Mouse (Mus musculus) limb, embryonic 13.5 days (tissue): ENCODE data around the gene Ankrd35. TPM values are rescaled to one million over a fixed set of nuclear protein-coding genes. Genes with fewer than 3 reads are reported as not detected.

Experiments
- ATAC-seq: fragments of 200-750 bp; cut with Nextera tagmentation; 2 replicates; pipeline ENCODE4 v1.8.0; 2017; ENCODE audit warnings: low read depth, moderate number of reproducible peaks, moderate TSS enrichment; ENCODE audit not compliant: low FRiP score
- H3K27ac ChIP-seq: fragments of 300-500 bp; sonication (generic); 2 replicates; pipeline ENCODE4 v1.5.1; 2015; ENCODE audit warnings: inconsistent platforms, mild to moderate bottlenecking, moderate library complexity
- H3K27me3 ChIP-seq: fragments of 300-500 bp; sonication (generic); 2 replicates; pipeline ENCODE4 v1.6.1; 2015; ENCODE audit warnings: mild to moderate bottlenecking, inconsistent platforms
- H3K36me3 ChIP-seq: fragments of 300-500 bp; sonication (generic); 2 replicates; pipeline ENCODE4 v1.6.1; 2015; ENCODE audit warnings: inconsistent platforms, mild to moderate bottlenecking, moderate library complexity
- H3K4me1 ChIP-seq: fragments of 300-500 bp; sonication (generic); 2 replicates; pipeline ENCODE4 v1.6.1; 2015; ENCODE audit warnings: inconsistent platforms
- H3K4me2 ChIP-seq: fragments of 300-500 bp; sonication (generic); replicated peaks from 2 replicates; pipeline ENCODE4 v1.6.1; 2015; ENCODE audit warnings: inconsistent platforms, mild to moderate bottlenecking, moderate library complexity
- H3K4me3 ChIP-seq: fragments of 300-500 bp; sonication (generic); 2 replicates; pipeline ENCODE4 v1.5.1; 2015; ENCODE audit warnings: moderate library complexity, mild to moderate bottlenecking, inconsistent platforms
- H3K9ac ChIP-seq: fragments of 300-500 bp; sonication (generic); 2 replicates; pipeline ENCODE4 v1.6.1; 2015; ENCODE audit warnings: mild to moderate bottlenecking, inconsistent platforms
- H3K9me3 ChIP-seq: fragments of 300-500 bp; sonication (generic); 2 replicates; pipeline ENCODE4 v1.6.1; 2016; ENCODE audit warnings: inconsistent platforms
- WGBS: fragments of 180-500 bp; shearing (Covaris S2); methylation state at CpG from one replicate; pipeline ENCODE4 v1.1.7; 2015; 5-methylcytosine and 5-hydroxymethylcytosine counted together
- polyA plus RNA-seq: library from polyadenylated mRNA; unstranded; fragments of >200 nt; fragmentation: Nextera tagmentation; extraction: Ambion mirVana; gene quantifications from 2 replicates; pipeline ENCODE4 v1.2.1, GENCODE M21; 2015

The Ankrd35 gene
- polyA plus RNA-seq, 1 experiment from 2014 or later, result 1.2 TPM

DNA sequence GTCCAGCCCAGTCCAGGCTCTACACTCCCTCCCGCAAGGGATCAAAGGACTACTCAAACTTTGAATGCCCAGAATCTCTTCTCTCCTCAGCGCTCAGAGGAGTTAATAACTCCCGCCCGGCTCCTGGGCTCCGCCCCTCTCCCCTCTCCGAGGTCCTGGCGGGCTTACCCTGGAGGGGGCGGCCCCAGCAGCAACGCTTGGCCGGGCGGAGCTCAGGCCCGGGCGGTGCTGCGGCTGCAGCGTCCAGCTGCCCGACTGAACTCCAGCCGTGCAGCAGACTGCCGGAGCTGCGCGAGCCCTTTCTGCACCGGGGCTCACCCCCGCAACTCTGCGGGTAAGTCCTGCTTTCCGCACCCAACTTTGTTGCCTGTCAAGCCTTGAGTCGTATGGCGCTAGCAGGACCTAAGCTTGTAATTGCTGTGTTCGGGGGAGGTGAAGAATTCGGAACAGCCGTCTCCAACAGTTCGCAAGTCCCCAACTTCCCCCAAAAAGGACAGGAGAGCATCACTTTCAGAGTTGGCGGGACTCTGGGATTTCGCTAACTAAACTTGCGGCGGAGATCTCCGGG lies 26.4 kb downstream of the Ankrd35 start, which contains the start of gene Pias3:
Gene Pias3 (plus strand): TSS at position 187 of the 568 bp plus-strand sequence.
- Histone ChIP-seq H3K4me1 (peaks cover 32% of the 10 kb centered on the region), H3K36me3 (peaks cover 23% of the 10 kb centered on the region), H3K9ac (peak within 1 kb of the TSS; percentile 85), H3K4me3 (peak within 1 kb of the TSS; percentile 77), H3K27ac (peak within 1 kb of the TSS; percentile 94), H3K27me3 (no peaks in the 10 kb centered on the region), H3K4me2 (peak within 1 kb of the TSS; percentile 76), H3K9me3 (no peaks in the 10 kb centered on the region)
- under 1% methylated on average over 35 of the region's 35 CpGs for WGBS
- ATAC-seq, result peak; percentile 84

DNA sequence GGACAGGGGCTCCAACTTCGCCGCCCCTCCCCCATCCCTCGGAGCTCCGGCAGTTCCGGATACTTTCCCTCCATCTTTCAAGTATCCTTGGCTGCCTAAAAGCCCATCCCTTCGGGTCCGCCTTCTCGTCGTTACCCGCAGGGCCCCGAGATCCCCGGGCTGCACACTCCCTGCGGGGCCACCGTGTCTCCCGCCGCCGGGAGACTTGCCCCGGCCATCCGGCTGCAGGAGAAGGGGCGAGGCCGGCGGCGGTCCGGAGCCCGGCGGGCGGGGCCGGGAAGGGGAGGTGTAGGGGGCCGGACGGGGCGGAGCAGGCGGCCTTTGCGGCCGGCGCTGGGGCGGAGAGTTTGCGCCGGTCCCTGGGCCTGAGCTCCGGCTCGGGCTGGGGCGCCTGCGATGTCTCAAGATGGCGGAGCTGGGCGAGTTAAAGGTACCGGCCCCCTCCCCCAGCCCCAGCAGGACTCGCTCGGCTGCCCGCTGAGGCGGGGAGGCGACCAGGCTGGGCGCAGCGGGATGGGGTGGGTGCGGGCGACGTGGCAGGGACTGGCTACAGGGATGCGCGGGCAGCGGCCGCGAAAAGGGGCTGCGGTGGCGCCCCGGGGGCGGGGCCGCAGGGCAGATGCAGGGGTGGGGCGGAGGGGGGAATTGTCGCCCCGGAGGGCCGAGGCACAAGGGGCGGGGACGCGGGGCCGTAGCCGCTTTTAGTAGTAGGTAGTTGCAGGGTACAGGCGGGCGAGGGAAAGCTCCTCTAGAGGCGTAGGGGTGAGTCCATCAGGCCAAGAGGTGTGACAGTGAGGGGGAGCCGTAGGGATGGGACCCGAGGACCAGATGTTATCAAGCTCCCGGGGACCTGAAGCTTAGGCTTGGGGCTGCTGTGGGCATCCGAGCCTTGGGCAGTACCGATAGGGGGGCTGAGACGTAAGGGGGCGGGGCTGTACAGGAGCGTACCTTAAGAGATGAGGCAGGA lies 27.1 kb downstream of the Ankrd35 start:
- H3K4me1 ChIP-seq, result peaks cover 32% of the 10 kb centered on the region
- peak; percentile 93 for ATAC-seq
- WGBS, result under 1% methylated on average over 68 of the region's 85 CpGs
- H3K9ac ChIP-seq, result peak overlapping the region; percentile 85
- peak overlapping the region; percentile 76 for H3K4me2 ChIP-seq
- no peaks in the 10 kb centered on the region for H3K9me3 ChIP-seq
- H3K4me3 ChIP-seq, result peak overlapping the region; percentile 77
- H3K27ac ChIP-seq, result peak overlapping the region; percentile 94
- peaks cover 31% of the 10 kb centered on the region for H3K36me3 ChIP-seq
- no peaks in the 10 kb centered on the region for H3K27me3 ChIP-seq

DNA sequence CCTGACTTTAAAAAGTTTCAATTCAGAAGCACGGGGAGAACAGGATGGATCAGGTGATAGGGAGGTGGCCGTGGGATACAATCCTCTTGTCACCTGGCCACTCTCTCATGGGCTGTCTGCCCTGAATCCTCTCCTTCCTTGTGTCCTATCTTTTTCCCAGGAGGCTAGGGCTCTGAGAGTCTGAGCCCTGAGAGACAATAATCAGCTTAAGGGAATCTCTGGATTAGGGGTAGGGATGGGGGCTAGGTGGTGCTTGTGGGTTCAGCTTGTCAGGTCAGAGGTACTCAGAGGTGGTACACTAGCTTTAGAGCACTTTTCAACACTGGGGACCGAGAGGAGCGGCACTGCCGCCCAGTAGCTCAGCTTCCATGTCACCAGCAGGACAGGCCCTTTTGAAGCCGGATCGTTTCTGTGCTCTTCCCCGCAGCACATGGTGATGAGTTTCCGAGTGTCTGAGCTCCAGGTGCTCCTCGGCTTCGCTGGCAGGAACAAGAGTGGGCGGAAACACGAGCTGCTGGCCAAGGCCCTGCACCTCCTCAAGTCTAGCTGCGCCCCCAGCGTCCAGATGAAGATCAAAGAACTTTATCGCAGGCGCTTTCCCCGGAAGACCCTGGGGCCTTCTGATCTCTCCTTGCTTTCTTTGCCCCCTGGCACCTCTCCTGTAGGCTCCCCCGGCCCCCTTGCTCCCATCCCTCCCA lies 29.2 kb downstream of the Ankrd35 start:
- Histone ChIP-seq H3K36me3 (peaks cover 50% of the 10 kb centered on the region), H3K9me3 (no peaks in the 10 kb centered on the region), H3K4me2 (peak overlapping the region; percentile 19; the same call in 1 of the 2 replicates), H3K27me3 (no peaks in the 10 kb centered on the region), H3K9ac (peak overlapping the region; percentile 26; the same call in 1 of the 2 replicates), H3K27ac (no peak overlapping the region), H3K4me1 (peaks cover 28% of the 10 kb centered on the region), H3K4me3 (peak overlapping the region; percentile 1; the same call in 1 of the 2 replicates)
- WGBS, result 32% methylated on average over 19 of the region's 19 CpGs
- no peak for ATAC-seq

DNA sequence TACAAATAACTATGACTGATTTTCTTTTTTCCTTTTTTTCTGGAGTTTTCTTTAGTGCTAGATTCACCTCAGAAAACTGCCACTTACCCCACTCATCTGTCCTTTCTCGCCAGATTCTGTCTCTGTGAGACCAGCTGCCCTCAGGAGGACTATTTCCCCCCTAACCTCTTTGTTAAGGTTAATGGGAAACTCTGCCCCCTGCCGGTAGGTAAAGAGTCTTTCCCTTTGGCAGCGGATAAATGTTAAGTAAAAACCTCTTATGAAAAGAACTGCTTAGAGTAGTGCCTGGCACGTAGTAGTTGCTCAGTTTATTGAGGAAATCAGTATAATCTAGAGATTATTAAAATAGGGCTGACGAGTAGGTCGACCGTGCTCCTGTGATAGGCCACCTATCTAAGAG lies 30.4 kb downstream of the Ankrd35 start:
- no peaks in the 10 kb centered on the region for H3K9me3 ChIP-seq
- no peak overlapping the region for H3K27ac ChIP-seq
- H3K4me3 ChIP-seq, result no peak overlapping the region
- H3K4me2 ChIP-seq, result no peak overlapping the region
- no peak for ATAC-seq
- H3K9ac ChIP-seq, result no peak overlapping the region
- 56% methylated on average over 7 of the region's 7 CpGs for WGBS
- no peaks in the 10 kb centered on the region for H3K27me3 ChIP-seq
- peaks cover 28% of the 10 kb centered on the region for H3K4me1 ChIP-seq
- peaks cover 62% of the 10 kb centered on the region for H3K36me3 ChIP-seq

DNA sequence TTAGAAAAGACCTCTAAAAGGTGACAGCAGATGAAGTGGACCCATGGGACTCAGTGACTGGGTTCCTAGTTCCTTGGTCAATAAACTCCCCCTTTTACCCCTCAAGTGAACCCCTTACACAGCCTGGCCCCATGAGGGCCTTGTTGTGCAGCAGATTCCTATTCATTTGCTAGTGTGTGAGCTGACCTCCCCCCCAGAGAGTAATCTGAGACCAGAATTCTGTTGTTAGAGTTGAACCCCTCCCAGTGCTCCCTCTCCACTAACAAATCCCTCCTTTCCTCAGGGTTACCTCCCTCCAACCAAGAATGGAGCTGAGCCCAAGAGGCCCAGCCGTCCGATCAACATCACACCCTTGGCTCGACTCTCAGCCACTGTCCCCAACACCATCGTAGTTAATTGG lies 31.1 kb downstream of the Ankrd35 start:
- Histone ChIP-seq H3K27ac (no peak overlapping the region), H3K9me3 (no peaks in the 10 kb centered on the region), H3K4me3 (no peak overlapping the region), H3K27me3 (no peaks in the 10 kb centered on the region), H3K9ac (no peak overlapping the region), H3K4me1 (peaks cover 23% of the 10 kb centered on the region), H3K4me2 (no peak overlapping the region), H3K36me3 (peaks cover 65% of the 10 kb centered on the region)
- ATAC-seq, result no peak
- WGBS, result 85% methylated on average over 4 of the region's 4 CpGs

DNA sequence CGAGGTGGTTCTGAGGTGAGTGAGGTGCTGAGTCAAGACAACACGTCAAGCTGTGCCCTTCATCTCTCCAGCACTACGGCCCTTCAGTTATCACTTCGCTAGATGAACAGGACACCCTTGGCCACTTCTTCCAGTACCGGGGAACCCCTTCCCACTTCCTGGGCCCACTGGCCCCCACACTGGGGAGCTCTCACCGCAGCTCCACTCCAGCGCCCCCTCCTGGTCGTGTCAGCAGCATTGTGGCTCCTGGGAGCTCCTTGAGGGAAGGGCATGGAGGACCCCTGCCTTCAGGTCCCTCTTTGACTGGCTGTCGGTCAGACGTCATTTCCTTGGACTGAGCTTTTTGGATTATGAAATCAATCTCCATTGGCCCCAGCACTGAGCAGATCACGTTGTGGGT lies 34.8 kb downstream of the Ankrd35 start:
- Histone ChIP-seq H3K27me3 (peaks cover 10% of the 10 kb centered on the region), H3K4me2 (no peak overlapping the region), H3K9ac (no peak overlapping the region), H3K36me3 (peaks cover 58% of the 10 kb centered on the region), H3K27ac (no peak overlapping the region), H3K4me1 (peaks cover 5% of the 10 kb centered on the region), H3K9me3 (no peaks in the 10 kb centered on the region), H3K4me3 (no peak overlapping the region)
- no peak for ATAC-seq
- WGBS, result 70% methylated on average over 11 of the region's 11 CpGs

DNA sequence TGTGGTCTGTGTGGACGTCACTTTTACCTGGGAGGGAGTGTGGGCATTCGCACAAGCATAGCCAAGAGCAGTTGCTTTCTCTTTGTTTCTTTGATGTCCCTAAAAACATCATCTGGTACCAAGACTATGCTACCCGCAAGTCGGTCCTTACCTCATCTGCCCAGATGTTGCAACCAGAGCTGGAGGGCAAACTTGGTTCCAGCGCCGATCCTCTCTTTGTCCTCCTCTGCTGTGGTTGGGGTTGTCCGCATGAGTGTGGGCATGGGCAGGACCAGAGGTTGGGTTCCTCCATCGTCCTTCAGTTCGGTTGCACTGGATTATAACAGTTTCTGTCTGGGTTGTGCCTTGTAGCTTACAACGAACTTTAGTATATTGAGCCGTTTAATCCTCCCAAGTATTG lies 36.3 kb downstream of the Ankrd35 start:
- 89% methylated on average over 11 of the region's 11 CpGs for WGBS
- ATAC-seq, result no peak
- no peak overlapping the region for H3K9ac ChIP-seq
- peaks cover 5% of the 10 kb centered on the region for H3K4me1 ChIP-seq
- peaks cover 58% of the 10 kb centered on the region for H3K36me3 ChIP-seq
- H3K4me3 ChIP-seq, result no peak overlapping the region
- H3K4me2 ChIP-seq, result no peak overlapping the region
- H3K9me3 ChIP-seq, result no peaks in the 10 kb centered on the region
- peaks cover 10% of the 10 kb centered on the region for H3K27me3 ChIP-seq
- H3K27ac ChIP-seq, result no peak overlapping the region

DNA sequence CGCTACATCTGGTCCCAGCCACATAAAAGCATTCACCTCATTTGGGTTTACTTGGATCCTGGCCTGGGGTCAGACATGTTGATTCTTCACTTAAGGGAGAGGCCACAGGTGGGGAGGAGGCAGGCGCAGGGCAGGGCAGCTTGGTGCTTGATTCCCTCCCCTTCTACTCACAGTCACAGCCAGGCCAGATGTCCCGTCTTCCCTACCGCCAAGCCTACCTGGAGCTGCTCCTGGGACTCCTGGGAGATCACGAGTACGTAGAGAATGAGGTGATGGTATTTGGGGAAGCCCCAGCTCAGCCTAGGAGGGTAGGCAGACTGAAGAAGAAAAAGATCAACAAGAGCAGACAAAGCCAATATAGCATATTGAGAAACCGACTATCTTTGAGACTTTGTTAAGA lies 37.1 kb downstream of the Ankrd35 start:
- H3K27ac ChIP-seq, result no peak overlapping the region
- H3K9me3 ChIP-seq, result no peaks in the 10 kb centered on the region
- 68% methylated on average over 7 of the region's 7 CpGs for WGBS
- H3K27me3 ChIP-seq, result peaks cover 10% of the 10 kb centered on the region
- H3K4me2 ChIP-seq, result no peak overlapping the region
- peaks cover 5% of the 10 kb centered on the region for H3K4me1 ChIP-seq
- no peak overlapping the region for H3K4me3 ChIP-seq
- H3K9ac ChIP-seq, result no peak overlapping the region
- no peak for ATAC-seq
- H3K36me3 ChIP-seq, result peaks cover 58% of the 10 kb centered on the region

DNA sequence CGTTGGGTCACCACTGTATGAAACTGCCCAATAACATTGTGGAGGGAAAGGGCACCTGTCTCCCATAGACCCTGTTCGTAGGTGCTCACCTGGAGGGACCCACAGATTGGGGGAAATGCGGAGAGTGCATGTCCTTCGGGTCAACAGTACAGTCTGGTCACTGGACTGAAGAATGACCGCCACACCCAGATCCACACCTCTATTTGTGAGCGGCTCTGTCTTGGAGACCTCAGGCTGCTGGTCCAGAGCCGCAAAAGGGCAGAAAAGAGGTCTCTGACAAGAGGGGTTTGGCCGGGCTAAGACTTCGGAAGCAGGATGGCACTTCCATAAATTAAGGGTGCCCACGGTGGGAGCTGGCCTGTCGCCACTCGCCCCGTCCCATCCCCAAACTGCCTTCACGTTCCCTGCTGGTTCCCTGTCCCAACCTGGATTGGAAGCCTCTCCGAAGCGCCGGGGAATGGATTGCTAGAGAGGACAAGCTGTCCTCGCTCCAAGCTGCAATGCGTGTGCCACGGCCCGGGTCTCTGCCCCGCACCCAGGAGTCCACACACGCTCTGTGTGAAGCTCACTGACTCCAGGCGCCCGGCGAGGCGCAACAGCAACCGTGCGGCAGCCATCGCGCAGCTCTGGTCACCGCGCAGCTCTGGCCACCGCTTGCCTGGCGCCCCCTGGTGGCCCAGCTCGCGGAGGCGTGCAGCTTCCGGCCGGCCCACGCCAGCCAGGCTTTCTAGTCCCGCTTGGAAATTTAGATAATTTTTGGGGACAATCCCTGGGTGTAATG lies 38.2 kb downstream of the Ankrd35 start, which contains the start of gene Nudt17:
Gene Nudt17 (minus strand): TSS at position 660 of the 781 bp plus-strand sequence.
- peak within 1 kb of the TSS; percentile 57 for H3K4me3 ChIP-seq
- ATAC-seq, result peak; percentile 84
- peaks cover 59% of the 10 kb centered on the region for H3K36me3 ChIP-seq
- 5% methylated on average over 42 of the region's 42 CpGs for WGBS
- H3K27me3 ChIP-seq, result peaks cover 10% of the 10 kb centered on the region
- H3K4me1 ChIP-seq, result peaks cover 5% of the 10 kb centered on the region
- peak within 1 kb of the TSS; percentile 91 for H3K4me2 ChIP-seq
- peak within 1 kb of the TSS; percentile 77 for H3K9ac ChIP-seq
- no peak within 1 kb of the TSS for H3K27ac ChIP-seq
- no peaks in the 10 kb centered on the region for H3K9me3 ChIP-seq

DNA sequence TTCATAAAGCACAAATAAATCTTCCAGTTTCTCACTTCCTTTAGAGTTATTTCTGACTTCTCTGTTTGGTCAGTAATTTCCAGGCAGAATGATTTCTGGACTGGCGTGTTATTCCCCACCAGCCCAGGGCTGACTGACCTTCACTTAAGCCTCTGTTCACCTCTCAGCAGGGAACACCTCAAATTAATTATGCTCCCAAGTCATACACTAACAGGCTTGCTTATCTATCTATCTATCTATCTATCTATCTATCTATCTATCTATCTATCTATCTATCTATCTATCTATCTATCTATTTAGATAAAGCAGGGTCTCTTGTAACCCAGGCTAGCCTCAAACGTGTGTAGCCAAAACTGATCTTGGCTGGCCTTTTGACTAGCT lies 38.7 kb downstream of the Ankrd35 start:
- H3K27ac ChIP-seq, result no peak overlapping the region
- H3K27me3 ChIP-seq, result peaks cover 10% of the 10 kb centered on the region
- peak overlapping the region; percentile 77; the same call in 1 of the 2 replicates for H3K9ac ChIP-seq
- H3K36me3 ChIP-seq, result peaks cover 59% of the 10 kb centered on the region
- peak overlapping the region; percentile 57; the same call in 1 of the 2 replicates for H3K4me3 ChIP-seq
- WGBS, result 61% methylated on average over 2 of the region's 2 CpGs
- peak overlapping the region; percentile 91 for H3K4me2 ChIP-seq
- no peak for ATAC-seq
- H3K4me1 ChIP-seq, result peaks cover 5% of the 10 kb centered on the region
- no peaks in the 10 kb centered on the region for H3K9me3 ChIP-seq

DNA sequence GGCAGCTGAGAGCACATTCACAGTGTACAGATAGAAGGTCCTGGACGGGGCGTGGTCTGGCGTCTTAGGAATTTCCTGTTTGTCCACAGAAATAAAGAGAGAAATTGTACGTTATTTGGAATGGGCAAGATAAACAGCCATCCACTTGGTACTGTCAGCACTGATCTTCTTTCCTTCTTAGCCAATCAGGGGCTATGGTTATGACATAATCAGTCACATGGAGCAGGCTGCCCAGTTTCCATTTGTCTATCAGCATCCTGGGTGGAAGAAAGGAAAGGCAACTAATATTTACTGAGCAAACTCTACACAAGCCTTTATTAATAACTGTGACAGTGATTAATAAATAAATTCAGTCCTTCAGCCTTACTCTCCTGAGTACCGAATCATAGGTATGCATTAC lies 44.4 kb downstream of the Ankrd35 start:
- Histone ChIP-seq H3K9ac (no peak overlapping the region), H3K27ac (no peak overlapping the region), H3K4me3 (no peak overlapping the region), H3K9me3 (no peaks in the 10 kb centered on the region), H3K36me3 (peaks cover 78% of the 10 kb centered on the region), H3K4me2 (no peak overlapping the region), H3K27me3 (no peaks in the 10 kb centered on the region), H3K4me1 (no peaks in the 10 kb centered on the region)
- ATAC-seq, result no peak
- WGBS, result 88% methylated on average over 5 of the region's 5 CpGs
